Mouse (Mus musculus) testis, postnatal 10 days (tissue): ENCODE results near the gene Iqschfp.

Experiments
- DNase-seq: peaks from one replicate; pipeline ENCODE4 v3.0.0; 2021; ENCODE audit warnings: low spot score

The Iqschfp gene

DNA sequence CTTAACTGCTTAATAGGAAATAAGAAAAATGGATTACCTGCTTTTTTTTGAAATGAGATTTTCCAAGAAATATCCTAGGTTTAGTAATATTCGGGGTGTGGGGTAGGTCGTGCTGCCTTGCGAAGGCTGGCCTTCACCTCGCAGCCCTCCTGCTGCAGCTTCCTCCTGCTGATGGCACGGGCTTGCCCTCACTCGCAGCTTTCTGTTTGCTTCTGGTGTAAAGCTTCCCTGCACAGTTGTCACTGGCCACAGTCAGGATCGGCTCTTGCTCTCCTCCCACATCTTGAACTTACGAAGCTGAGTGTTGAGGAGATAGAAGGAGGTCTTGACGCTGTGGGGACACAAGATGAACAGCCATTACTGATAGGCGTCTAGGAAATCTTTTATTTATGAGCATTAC is 712.4 kb downstream of the Iqschfp start:
- no peak for DNase-seq

- no peak for DNase-seq
These were observed 712.9 kb downstream of the Iqschfp start for GRCm38 (mm10) chr3:68604962-68605361.

DNA sequence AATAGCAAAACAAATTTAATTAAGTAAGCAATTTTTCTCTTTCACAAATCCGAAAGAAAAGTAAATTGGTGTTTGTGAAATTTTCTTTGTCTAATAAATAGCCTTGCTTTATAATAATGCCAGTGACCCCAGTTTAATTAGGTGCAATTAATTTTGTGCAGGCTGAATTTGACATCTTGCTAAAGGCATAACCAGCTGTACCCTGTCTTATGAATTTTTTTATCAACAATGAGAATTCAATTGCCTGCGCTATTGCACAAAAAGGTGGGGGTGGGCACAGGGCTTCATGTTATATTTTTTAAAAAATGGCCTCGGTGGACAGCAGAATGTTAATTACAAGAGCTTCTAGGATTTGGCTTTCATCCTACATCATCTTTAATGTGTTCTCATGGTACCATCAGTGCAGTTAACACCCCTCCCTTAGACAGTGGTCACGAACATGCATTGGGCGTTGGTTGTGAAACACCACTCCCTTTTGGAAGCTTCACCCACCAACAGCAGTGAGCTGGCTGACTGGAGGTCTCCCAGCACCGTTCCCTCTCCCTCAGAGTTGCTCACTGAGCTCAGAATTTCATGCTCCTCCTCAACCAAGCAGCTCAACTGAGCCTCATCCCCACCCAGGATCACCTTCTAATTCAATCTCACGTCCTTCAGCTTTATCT is 714.0 kb downstream of the Iqschfp start:
- DNase-seq = no peak

DNA sequence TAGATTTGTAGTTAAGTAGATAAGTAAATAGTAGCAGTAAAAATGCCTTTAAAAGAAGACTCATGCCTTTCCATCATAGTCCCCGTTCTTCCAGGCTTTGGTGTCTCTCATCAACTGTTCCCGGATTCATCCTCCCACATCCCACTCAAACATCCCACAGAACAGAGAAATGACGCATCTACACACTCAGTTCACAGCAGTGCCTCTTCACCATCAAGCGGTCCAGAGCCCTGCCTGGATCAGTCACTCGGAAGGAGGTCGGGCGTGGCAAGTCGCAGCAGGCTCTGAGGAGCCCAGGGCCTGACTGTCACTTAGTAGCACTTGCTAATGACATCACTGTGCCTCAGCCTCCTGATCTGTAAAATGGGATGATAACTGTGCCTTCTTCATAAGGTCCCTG is 714.7 kb downstream of the Iqschfp start:
- DNase-seq = no peak

- DNase-seq = no peak
These were observed 715.3 kb downstream of the Iqschfp start for GRCm38 (mm10) chr3:68607336-68607735.

DNA sequence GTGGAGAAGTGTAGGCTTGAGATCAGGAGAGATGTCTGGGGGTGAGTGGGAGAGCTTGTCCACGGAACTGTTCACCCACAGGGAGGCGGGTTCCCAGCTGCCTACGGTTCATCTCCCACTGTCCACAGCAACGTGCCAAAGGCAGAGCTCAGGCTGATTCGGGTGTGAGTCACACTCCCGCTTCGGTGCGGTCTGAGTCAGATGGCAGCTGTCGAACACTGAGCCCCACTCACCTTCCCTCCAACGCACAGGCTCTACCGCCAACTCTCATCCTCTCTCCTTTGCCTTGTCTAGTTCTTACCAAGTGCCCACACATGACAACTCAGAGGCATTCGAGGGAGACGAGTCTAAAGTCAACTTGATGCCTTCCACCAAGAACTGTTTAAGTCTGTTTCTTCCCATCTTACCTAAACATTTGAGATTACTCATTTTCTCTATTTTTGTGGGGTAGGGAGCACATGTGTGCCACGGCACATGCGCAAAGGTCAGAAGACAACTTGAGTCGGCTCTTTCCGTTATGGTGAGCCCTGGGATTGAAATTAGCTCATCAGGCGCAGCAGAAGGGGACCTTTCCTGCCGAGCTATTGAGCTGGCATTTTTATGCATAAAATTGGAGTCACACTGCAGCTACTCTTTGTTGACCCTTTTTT is 716.9 kb downstream of the Iqschfp start:
- no peak for DNase-seq

DNA sequence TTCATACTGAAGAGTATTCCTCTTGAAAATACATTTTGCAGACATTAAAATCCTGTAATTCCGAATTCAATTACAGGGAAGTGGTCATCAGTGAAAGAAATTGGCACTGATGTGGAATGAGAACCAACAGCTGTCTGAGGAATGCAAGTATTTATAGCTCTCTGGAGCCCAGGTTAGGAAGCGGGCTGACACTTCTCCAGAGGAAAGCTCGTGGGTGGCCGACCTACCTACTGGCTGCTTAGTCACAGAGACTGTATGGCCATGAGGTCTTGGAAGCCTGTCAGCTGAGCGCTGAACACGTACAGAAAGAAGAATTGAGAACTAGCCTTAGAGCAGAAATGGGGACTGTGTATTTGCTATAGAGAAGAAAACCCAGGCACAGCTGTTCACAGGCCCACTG is 718.0 kb downstream of the Iqschfp start:
- no peak for DNase-seq

DNA sequence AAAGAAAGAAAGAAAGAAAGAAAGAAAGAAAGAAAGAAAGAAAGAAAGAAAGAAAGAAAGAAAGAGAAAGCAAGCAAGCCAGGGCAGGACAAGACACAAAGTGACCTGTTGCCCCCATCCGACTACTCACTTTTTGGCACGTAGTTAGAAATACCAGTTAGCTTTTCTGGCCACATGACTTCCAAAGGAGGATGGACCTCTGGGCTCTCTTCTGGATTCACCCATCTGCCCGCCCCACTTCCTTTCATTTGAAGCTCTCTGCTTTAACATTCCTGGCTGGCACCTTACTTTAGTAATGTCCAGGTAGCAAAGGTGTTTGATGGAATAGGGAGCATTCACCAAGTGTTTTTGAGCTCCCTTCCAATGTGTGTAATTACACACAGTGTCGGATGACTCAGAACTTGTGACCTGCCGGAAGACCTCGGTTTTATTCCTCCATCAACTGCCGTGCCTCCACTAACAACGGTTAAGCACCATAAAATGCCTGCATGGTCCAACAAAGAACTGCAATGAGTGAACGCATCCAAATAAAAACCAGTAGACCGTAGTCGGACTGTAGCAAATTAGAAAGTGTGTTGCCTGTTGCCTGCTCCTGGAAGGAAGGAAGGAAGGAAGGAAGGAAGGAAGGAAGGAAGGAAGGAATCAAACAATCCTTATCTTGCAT is 718.7 kb downstream of the Iqschfp start:
- DNase-seq = no peak

DNA sequence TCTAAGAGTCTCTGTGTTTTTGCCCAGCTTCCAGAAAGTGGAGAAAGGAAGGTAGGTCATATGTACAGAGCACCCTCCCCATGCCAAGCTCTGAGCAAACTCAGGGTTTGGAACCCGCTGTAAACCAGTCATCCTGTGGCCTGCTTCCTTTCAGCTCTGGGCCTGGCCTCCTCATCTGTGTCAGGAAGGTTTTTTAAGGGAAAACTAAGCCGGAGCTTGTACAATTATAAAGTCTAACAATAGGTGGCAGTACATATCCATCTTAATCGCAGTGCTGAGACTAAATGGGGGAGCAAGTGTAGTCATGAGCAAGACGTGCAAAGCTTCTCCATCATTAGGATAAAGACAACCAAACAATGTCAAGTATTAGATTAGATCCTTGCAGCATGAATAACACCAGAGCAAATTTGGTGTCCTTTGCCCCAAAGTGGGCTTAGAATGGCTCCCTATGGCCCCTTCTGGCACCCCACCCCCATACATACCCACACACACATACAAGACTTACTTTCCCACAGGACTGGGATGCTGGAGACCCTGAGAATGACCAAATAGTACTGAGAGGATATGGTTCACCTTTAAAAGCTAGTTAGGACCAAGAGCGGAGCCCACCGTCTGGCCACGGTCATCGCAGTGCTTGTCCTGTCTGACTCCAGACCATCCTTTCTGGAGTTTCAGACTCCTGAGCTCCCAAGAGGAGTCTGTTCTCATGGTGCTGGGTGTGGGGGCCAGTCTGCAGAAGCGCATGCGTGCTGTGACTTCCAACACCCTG is 723.2 kb downstream of the Iqschfp start:
- peak; percentile 37 for DNase-seq

DNA sequence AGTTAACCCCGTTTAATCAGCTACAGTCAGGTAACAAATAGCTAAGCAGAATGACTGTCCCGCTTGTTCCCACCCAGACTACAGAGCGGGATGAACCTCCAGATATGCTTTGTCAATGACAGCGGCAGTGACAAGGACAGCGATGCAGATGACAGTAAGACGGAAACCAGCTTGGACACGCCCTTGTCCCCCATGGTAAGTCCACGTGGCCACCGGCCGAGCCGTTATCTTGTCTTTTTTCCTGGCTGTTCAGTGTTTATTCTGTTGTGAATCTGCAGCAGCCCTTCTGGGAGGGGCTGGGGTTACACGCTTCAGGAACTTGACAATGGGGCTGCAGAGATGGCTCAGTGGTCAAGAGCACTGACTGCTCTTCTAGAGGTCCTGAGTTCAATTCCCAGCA is 724.3 kb downstream of the Iqschfp start:
- peak; percentile 35 for DNase-seq

GRCm38 (mm10) chr3:68617708-68618107 is 725.7 kb downstream of the Iqschfp start:
- peak; percentile 31 for DNase-seq

GRCm38 (mm10) chr3:68619097-68619496 is 727.1 kb downstream of the Iqschfp start:
- peak; percentile 32 for DNase-seq

GRCm38 (mm10) chr3:68621971-68622370 is 729.9 kb downstream of the Iqschfp start:
- DNase-seq = no peak

- DNase-seq = no peak
These were observed 731.0 kb downstream of the Iqschfp start for GRCm38 (mm10) chr3:68623036-68623435.

GRCm38 (mm10) chr3:68624471-68624870 is 732.4 kb downstream of the Iqschfp start:
- DNase-seq = no peak

- no peak for DNase-seq
These were observed 738.2 kb downstream of the Iqschfp start for GRCm38 (mm10) chr3:68630261-68630660.

DNA sequence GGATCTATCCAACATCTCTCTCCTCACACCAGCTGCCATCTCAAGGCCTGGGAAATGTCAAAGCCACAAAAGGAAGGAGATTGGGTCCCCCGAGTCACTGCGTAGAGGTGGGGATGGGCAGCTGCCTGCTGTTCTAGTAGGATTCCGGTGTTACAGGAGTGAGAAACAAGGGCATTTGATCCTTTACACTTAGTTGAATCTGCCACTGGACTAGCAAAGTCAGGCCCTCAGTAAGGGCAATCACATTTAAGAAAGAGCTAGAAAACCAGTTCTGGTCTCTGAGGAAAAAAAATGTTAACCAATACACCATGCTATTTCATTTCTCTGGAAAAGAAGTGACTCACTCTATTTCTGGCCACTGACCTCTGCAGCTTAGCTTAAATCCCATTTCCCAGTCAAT is 738.8 kb downstream of the Iqschfp start:
- no peak for DNase-seq

- DNase-seq = no peak
These were observed 740.7 kb downstream of the Iqschfp start for GRCm38 (mm10) chr3:68632714-68633113.

DNA sequence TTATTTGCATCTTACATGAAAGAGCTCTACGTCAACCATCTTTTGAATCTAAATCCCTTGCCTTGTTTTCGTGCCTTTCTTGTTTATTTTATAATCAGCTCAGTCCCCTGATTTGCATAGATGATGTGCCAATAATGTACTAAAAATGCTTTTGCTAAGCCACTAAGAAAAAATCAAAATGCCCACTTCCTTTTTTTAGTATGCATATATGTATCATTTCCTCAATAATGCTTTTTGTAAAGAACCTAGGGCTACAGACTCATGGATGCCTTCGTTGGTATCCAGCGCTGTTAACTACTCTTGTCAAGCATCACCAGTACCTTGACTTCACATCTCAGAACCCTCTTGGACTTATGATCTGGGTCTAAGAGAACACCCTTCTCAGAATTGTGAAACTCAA is 741.5 kb downstream of the Iqschfp start:
- DNase-seq = no peak

- no peak for DNase-seq
These were observed 745.9 kb downstream of the Iqschfp start for GRCm38 (mm10) chr3:68637960-68638359.

DNA sequence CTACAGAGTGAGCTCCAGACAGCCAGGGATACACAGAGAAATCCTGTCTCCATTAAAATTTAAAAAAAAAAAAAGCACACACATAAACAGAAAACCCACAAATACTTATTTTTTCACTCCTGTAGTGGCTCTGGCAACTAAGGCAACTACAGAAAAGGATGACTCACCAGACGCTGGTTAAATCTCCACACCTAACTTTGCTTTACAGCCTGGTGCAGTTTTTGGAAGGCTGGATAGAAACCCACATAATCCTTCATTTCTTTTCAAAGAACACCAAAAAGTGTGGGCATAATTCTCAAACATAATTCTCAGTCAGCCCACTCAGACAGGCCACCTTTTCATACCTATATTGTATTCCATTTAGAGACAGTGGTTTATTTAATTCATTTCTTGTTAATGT is 746.7 kb downstream of the Iqschfp start:
- DNase-seq = no peak

DNA sequence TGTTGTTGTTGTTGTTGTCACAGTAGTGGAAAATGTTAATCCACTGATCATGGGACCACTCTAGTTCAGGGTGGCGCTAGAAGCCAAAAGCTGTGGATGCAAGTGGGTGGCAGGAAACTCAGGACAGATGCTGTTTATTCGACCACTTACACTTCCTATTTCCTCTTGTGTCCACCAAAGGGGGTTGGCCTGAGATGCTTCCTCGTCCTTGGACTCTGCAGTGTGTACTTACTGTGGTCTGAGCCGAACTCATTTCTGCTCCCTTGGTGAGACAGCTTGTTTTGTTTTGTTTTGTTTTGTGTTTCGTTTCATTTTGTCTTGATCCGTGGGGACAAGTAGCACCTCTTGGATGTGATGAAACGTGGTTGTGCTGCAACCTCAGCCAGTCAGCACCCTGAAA is 750.9 kb downstream of the Iqschfp start:
- no peak for DNase-seq
